Mouse (Mus musculus): ENCODE results near the gene Trpv4.
A peak's percentile ranks its signal among the peaks of the same experiment; 100 is the strongest.

Gene Trpv4

DNA sequence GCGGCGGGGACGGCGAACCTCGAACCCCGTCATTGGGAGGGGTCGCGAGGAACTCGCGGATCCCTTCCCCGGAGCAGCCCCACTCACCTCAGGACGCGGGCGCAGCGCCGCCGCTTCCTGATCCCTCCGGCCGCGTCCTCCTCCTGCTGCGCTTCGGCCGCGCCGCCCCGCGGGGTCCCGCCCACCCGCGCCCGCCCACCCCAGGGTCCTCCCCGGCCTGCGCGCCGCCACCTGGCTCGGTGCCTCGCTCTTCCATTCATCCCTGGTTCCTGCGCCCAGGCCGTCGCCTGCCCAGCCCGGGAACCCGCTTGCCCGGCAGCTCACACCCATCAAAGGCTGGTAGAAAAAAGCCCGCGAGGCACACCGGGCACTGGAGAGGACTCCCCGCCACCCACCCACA lies at the start of gene Trpv4:
Gene Trpv4, minus strand, starts transcription at position 167 of the 400 bp plus-strand sequence.
- no peak for DNase-seq (ENCODE audit: low spot score in 2 of 2)

DNA sequence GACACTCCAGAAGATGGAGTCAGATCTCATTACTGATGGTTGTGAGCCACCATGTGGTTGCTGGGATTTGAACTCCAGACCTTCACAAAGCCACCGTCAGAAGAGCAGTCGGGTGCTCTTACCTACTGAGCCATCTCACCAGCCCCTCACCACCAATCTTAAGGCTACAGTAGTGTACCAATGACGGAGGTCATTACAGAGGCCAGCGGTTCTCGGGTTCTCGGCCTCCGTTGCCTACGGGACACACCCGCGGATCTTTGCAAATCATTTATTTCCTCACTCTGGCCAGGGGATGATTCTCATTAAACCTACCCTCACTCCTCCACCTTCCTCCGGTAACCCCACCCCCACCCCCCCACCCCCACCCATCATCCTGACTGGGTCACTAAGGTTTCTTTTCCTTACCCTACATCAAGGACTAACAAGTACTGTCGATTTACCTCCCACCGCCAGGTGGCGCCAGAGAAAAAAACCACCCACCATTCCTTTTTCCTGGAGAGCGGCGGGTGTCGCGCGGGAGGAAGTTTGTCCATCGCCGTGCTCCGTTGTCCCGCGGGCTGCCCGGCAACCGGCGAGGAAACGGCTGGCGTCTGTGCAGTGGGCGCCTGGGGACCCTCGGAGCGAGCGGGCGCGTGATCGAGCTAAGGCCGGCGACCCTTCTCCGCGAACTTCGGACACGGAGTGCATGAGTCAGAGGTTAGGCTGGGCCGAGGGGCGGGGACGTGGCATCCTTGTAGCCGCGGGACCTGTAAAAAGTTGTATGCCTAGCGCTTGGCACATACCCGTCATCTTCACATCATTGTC lies 49.2 kb upstream of the Trpv4 start, which contains the start of gene Tchp:
Gene Tchp, plus strand, starts transcription at position 496 of the 804 bp plus-strand sequence.
- peak; percentile 67 to 92 for DNase-seq (ENCODE audit: low spot score in 2 of 2)

DNA sequence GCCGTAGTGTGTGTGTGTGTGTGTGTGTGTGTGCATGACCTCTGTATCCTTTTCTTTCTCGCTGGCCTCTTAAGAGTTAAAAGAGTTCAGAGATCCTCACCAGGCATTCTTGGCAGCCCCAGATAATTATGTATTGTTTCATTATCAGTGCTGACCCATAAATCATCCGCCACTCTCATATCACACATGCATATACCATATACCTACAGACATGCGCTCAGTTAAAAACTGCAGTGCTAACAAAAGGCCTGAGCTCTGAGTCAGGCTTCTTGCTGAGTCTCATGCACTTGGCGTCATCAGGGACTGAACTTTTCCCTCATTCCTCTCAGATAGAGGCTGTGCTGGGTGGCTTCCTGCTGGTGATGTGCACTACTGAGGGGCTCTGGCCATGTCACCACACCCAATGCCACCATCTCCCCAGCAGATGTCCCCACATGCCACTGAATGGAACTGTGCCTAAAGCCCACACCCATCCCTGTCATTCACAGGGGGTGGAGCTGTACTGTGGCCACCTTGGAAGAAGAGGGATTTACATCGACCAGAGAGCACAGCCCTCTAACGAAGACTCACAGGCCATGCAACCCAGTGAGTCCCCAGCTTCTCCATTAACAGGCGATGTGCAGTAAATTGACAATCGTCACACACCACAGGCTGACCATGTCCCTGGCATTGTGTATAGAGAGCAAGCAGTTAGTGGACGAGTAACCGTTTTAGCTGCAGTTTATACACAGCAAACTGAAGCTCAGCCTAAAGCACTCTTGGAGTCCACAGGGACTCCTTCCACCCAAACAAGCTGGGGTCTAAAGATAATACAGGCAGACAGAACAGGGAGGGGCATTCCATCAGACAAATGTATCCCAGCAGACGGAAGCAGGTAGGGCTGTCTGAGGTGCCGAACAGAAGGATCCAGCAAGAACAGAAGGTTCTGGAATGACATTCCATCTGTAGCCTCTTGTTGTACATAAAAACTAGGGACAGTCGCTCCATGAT lies 44.5 kb upstream of the Trpv4 start:
- DNase-seq (ENCODE audit: low spot score in 2 of 2) = no peak

DNA sequence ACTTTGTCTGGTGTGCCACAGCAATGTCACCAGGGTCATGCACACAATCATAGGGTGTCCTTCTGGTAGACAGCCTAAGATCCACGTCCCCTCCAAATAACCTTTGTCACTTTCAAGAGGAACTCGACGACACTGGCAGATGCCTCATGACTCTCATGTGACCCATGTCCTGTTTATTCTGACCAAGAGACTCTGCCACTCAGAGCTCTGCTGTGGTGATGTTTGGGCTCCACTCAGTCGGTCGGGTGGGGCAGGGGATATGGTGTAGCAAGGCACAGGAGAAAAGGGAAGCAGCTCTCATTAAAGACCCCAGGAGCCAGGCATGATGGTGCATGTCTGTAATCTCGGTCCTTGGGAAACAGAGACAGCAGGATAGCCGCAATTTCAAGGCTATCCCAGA lies 40.8 kb upstream of the Trpv4 start:
- no peak for DNase-seq (ENCODE audit: low spot score in 2 of 2)

DNA sequence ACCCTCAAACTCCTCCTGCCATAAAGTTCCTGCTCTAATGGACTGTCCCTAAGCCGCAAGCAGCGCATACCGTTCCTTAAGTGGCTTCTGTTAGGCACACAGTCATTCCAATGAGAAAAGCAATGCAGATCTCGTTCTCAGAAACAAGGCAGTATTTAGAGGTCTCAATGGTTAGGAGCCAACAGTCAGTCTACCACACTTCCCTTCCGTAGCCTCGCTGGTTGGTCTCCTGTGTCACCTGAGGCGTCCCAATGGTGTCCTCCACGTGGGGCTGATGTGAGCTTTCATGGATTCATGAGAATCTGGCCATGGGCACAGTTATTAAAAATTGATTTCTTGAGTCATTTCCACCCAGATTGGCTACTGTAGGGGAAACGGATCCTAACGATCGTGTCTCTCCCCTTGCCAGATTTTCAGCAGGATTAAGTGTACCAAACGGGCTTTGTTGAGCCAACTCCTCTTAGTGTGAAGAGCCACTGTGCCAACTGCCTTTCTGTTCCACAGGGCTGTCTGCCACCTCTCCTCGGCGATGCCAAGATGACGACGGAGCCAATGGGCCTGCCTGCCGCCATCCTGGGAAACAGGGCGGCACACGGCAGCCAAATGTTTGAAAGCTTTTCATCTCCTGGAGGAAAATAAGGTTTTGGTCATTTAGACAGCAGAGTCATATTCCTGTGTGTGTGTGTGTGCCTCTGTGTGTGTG lies 40.0 kb upstream of the Trpv4 start:
- DNase-seq (ENCODE audit: low spot score in 2 of 2) = peak in 1 of 2 experiments; percentile 74

DNA sequence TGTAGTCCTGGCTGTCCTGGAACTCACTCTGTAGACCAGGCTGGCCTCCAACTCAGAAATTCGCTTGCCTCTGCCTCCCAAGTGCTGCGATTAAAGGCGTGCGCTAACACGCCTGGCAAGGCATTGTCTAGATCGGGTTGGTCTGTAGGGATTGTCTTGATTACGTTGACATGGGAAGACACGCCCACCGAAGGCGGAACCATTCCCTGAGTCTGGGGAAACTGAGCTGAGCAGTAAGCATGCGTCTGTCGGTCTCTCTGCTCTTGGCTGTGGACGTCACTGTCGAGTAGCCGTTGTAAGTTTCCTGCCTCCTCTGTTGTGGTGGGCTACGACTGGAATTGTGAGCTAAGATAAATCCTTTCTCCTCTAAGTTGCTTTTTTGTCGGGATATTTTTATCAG lies 38.7 kb upstream of the Trpv4 start:
- DNase-seq (ENCODE audit: low spot score in 2 of 2) = no peak

DNA sequence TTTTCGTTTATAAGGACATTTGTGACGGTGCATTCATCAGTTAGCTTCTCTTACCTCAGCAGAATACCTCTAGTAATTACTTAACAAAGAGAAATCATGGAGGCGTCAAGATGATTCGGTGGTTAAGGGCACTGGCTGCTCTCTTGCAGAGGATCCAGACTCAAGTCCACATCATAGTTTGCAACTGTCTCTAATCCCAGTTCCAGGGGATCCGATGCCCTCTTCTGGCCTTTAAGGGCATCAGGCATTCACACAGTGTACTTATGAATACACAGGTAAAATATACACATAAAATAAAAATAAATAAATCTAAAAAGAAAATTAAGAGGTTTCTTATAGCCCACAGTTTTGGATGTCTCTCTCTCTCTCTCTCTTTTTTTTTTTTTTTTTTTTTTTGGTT lies 37.6 kb upstream of the Trpv4 start:
- no peak for DNase-seq (ENCODE audit: low spot score in 2 of 2)

DNA sequence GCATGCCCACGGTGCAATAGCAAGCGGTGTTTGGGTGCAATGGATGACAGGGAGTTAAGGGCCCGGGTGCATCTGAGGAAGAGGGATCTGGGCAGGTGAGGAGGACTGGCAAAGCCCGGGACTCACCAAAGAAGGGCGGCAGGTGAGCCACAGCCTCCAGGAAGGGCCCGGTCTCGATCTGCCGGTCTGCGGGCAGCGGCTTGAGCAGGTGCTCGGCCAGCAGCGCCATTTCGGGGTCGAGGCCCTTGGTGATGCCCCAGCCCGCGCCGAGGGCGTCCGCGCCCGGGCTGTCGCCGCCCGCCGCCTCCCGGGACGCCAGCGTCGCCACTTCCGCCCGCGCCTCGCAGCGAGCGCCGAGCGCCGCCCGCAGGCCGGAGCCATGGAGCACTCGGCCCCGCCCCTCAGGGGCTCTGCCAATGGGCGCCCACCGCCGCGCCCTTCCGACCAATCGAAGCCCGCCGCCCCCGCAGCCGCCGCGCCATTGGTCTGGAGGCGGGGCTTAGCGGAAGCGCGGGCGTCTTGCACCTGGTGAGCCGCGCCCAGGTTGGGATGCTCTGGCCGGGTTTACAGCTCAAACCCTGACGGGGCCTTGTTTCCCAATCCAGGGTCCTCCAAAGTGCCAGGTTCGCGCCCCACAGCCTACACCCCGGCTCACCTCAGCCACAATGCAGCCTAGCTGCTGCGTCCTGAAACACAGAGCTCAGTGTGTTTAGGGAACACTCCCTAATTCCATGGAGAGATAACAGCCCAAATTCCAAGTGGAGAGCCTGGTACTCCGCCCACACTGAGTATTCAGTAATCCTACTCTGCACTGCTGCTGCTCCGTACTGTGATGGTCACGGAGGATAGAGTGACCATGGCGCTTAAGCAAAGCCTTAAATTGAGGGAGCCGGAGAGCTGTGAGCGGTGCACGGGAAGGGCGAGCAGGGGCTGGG lies 32.7 kb upstream of the Trpv4 start, which contains the start of gene Gltp:
Gene Gltp, minus strand, starts transcription at position 352 of the 935 bp plus-strand sequence.
- DNase-seq (ENCODE audit: low spot score in 2 of 2) = peak; percentile 83 to 92

DNA sequence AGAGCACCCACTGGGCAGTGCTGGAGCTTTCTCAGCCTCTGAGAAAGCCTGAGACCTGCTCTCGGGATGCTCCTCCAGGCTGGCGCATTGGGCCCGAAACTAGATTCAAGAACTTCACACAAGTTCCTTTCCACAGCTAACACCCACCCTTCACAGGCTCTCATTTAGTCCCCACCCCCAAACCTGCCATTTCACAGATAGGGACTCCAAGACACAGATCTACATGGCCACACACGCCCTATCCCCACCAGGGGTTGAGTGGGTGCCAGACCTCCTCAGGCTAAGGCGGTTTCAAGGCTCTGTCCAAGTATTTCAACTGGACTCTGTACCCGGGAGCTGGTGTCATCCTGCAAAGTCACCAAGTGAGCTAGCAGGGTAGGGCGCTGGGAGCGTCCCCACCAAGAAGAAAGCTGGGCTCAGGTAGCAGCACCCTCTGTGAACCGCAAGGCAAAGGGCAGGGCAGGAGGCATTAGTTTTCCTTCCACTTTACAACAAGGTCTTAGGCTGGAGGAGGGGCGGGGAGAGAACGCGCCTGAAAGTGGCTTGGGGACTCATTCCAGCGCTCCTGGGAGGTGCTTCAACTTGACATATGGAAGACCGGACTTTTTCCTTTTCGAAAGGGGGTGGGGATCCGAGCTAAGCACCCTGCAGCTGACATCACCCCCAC lies 31.6 kb upstream of the Trpv4 start:
- DNase-seq (ENCODE audit: low spot score in 2 of 2) = no peak

DNA sequence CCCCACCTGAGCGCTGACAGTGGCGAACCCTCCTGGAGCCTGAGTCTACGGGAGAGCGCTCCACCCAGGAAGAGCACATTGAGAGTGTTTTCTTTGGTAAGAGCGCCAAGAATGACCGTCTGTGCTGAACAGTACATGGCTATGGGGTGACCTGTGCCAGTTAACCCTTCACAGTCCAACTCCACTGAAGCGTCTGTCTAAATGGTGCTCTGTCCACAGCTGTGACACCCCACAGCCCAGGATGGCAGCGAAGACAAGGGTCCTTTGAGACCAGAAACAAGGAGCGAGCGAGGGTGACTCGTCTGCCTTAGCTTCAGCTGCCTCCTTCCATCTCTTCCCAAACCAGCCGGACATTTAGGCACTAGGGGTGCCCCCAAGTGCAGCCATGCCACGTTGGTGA lies 30.5 kb upstream of the Trpv4 start:
- DNase-seq (ENCODE audit: low spot score in 2 of 2) = no peak

DNA sequence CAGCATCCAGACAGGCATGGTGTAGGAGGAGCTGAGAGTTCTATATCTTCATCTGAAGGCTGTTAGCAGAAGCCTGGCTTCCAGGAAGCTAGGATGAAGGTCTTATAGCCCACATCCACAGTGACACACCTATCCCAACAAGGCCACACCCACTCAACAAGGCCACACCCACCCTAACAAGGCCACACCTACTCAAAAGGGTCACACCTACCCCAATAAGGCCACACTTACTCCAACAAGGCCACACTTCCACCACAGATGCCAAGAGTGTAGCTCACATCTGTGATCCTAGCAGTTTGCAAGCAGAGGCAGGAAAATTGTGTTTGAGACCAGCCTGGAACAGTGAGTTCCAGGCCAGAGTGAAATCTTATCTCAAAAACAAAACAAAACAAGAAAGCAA lies 29.7 kb upstream of the Trpv4 start:
- no peak for DNase-seq (ENCODE audit: low spot score in 2 of 2)

DNA sequence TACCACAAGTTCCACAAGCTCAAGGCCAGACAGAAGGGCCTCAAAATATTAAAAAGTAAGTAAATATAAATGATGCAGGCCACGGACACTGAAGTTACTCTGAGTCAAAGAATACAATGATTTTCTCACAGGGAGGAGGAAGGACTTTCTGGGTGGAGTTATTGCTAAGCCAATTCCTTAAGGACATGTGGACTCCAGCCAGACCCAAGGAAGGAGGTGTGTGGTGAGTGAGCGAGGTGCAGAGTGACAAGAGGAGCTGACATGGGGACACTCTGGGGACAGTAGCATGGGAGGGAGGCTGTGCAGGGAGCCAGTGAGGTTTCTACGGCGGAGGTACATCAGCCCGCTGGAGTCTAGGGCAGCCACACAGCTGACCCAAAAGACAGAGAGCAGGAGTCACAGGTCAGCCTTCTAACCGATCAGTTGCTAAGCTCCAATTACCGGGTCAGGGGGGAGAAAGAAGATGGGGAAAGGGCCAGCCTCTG lies 28.5 kb upstream of the Trpv4 start:
- no peak for DNase-seq (ENCODE audit: low spot score in 2 of 2)

DNA sequence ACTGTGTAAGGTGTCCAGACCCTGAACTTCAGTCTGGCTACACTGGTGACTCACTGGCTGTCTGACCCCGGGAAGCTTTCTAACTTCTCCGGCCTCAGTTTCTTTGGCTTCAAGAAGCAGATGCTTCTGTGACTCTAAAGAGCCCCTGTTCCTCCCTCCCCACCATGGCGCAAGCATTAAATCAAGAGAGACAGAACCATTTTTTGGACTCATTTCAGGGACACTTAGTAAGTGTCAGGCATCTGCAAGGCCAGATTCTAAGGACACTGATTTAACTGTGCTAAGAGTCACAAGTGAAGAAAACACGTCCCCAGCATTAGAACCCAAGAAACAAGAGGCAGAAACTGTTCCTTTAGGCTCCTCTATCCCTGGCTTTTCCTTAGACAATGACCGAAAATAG lies 27.8 kb upstream of the Trpv4 start:
- no peak for DNase-seq (ENCODE audit: low spot score in 2 of 2)

DNA sequence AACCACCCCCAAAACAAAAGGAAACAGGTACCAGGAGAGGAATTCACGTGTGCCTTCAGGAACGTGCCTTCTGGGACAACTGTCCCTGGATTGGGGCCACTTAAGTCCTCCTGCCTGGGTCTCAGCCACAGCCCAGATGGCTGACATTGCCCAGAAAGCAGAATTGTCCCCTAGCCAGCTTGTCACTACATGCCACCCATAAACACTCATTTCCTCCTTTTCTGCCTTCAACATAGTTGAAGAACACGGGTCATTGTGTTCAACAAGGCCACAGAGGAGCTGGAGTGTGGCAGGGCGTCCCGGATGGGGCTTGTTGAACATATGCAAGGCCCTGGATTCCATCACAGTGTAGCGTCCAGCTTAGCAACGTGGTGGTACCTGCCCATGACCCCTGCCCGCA lies 23.5 kb upstream of the Trpv4 start:
- DNase-seq (ENCODE audit: low spot score in 2 of 2) = no peak

DNA sequence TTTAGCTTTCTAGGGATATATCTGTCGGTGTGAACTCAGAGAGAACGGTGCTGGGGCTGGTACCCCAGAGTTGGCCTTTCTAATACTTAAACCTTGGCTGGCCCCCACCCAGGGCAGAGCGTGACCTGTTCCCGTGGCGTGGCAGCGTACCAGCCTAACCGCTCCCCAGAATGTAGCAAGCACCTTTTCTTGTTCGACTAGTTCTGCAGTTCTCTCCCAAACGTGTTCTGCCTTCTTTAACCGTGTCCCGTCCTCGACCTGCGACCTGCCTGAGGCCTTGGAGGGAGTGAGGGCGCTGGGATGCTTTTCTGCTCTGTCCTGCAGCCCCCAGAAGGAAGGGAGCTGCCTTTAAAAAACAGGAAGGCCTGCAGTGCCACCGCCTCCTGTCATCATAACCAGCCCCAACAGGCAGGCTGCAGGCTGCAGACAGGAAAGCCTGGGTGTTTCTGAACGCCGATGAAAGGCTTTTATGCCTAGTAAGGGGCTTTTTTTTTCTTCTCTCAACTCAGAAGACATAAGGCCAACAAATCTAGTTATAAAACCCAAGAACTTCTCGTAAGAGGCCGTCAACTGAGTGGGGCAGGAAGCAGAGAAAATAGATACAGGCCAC lies 22.6 kb upstream of the Trpv4 start:
- DNase-seq (ENCODE audit: low spot score in 2 of 2) = no peak

DNA sequence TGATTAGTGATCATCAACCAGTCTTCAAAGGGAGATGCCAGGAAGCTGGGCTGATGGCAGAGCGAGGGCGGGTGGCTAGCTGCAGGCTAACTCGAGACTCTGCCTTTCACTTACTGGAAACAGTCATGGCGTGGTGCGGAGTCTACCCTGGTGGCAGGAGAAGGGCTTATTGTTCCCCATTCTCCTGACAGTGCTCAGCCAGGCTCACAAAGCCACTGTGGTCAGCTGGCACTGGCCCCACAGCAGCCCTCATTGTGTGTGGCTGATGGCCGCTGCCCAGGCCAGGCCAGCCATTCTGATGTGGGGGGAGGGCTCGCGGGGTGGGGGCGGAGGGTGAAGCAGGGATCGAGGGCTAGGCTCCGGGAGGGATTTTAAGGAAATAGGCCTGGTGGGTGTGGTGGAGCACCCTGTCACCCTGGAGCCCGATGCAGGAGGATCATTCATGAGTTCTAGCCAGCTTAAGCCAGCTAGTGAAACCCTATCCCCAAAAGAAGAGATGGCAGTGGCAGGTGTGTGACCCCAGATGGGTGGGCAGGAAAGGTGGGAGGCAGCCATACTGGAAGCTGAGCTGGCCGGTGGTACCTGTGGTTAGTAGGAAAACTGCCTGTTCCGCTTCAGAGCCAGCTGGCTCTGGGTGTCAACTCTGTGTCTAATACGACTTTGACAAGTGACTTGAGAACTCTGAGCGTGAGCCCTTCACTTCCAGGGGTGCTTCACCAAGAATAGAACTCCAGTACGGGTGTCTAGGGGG lies 21.8 kb upstream of the Trpv4 start:
- DNase-seq (ENCODE audit: low spot score in 2 of 2) = peak in 1 of 2 experiments; percentile 31

DNA sequence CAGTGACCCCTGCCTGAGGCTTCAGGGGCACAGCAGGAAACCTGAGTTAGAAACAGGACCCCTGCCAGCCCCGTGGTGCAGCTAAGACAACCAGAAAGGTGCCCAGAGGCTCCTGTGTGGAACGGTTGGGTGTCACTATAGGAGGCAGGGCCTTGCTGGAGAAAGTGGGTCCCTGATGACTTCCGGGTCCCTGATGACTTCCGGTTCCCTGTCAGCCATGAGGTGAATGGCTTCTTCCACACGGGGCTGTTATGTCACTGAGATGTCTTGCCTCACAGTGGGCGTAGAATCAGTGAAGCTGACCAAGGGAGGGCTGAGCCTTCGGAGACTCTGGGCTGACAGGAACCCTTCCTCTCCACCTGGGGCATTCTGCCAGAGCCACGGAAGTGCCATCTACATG lies 16.4 kb upstream of the Trpv4 start:
- no peak for DNase-seq (ENCODE audit: low spot score in 2 of 2)

DNA sequence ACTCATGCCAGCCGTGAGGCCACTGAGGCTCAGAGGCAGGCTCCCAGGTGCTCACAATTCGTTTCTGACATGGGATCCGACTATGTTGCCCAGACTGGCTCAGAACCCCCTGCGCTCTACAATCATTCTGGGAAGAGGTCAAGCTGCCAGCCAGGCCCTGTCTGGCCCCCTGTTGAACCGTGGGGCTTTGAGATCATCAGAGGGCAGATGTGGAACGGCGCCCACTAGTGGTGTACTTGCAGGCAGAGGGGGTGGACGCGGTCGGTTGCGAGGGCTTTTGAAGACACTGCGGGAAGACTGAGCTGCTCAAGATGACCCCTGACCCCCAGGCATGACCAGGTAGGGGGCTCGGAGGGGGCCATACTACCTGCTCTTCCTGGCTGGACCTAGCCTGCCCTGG lies 14.9 kb upstream of the Trpv4 start:
- no peak for DNase-seq (ENCODE audit: low spot score in 2 of 2)

DNA sequence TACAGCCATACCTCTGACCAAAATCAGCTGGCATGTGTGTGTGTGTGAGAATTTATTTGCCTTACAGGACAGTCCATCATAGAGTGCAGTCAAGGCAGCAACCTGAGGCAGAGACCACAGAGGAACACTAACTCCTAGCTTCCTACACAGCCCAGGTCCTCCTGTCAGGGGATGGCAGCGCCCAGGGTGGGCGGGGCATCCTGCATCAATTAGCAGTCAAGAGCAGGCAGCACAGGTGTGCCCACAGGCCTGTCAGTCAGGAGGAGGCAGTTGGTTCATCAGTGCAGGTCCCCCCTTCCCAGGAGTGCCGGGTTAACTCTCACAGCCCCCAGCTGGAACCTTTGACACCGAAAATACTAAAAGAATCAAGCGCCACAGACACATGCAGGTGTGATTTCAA lies 10.8 kb upstream of the Trpv4 start:
- DNase-seq (ENCODE audit: low spot score in 2 of 2) = no peak

Measured in left cerebral cortex, adult 9 months (tissue).